Mouse (Mus musculus): ENCODE measurements at regions not wholly inside any gene's neighbourhood (a gene's known extent, or its start where the extent isn't known, plus 50 kb on each side); places are given as distances from the start of the nearest gene placed in this dataset.
A peak's percentile ranks its signal among the peaks of the same experiment; 100 is the strongest.

GRCm38 (mm10) chr11:112125249-112125933, 656.6 kb upstream of the Sox9 start:
- Histone ChIP-seq H3K4me2 (peak overlapping the region; percentile 1), H3K27ac (ENCODE audit: low read depth) (peak overlapping the region; percentile 31; the same call in 1 of the 2 replicates), H3K4me1 (ENCODE audit: insufficient read depth) (0 out of 2 replicates have a peak, but pooled peaks cover 2% of the 10 kb centered on the region), H3K36me3 (ENCODE audit: insufficient read depth) (no peaks in the 10 kb centered on the region), H3K4me3 (ENCODE audit: low read depth, low read length) (no peak overlapping the region), H3K9me3 (ENCODE audit: low read depth, low read length) (no peaks in the 10 kb centered on the region), H3K9ac (no peak overlapping the region), H3K27me3 (ENCODE audit: insufficient read depth, low read length) (no peaks in the 10 kb centered on the region)
- TF ChIP-seq CTCF (IDR thresholded peaks at IDR 0.05; ENCODE audit: low read depth), result no peak
- DNase-seq, result peak; percentile 70
- WGBS, result 34% methylated on average over 12 of the region's 12 CpGs
- ATAC-seq (ENCODE audit: insufficient read depth), result peak; percentile 80; the same call in 1 of the 2 replicates

- Histone ChIP-seq H3K4me2 (no peak overlapping the region), H3K4me3 (ENCODE audit: low read depth, low read length) (no peak overlapping the region), H3K4me1 (ENCODE audit: insufficient read depth) (0 out of 2 replicates have a peak, but pooled peaks cover 1% of the 10 kb centered on the region), H3K9me3 (ENCODE audit: low read depth, low read length) (no peaks in the 10 kb centered on the region), H3K36me3 (ENCODE audit: insufficient read depth) (no peaks in the 10 kb centered on the region), H3K27me3 (ENCODE audit: insufficient read depth, low read length) (no peaks in the 10 kb centered on the region), H3K9ac (no peak overlapping the region), H3K27ac (ENCODE audit: low read depth) (no peak overlapping the region)
- WGBS, result 65% methylated on average over 4 of the region's 4 CpGs
- no peak for TF ChIP-seq CTCF (IDR thresholded peaks at IDR 0.05; ENCODE audit: low read depth)
- DNase-seq (peak; percentile 7), ATAC-seq (ENCODE audit: insufficient read depth) (no peak)
Observed at GRCm38 (mm10) chr11:112130090-112130489, 651.9 kb upstream of the Sox9 start.

DNA sequence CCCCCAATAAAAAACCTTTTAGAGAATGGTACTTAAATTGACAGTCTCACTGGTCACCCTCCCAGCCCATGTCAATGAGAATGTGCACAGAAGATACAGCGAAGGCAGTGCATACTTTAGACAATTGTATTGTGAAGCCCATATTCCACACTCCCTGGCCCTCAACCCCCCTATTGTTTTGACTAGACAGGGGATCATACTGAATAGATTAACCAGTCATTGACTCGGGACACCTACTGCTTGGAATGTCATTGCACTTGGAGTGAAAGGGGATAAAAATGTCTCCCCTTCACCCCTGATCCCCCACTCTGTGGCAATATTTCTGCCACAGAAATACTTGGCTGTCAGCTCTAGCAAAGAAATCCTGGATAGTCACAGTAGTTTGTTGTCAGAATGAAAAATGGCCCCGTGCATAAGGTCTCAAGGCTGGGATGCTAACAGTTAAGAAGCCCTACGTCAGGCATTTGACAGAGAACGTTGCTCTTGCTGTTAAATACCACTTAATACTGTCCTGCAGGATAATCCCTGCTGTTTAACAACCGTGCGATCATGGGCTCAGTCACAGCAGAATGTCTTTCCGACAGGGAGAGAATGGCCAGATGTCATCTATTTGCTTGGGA, 644.5 kb upstream of the Sox9 start:
- Histone ChIP-seq H3K36me3 (ENCODE audit: insufficient read depth) (no peaks in the 10 kb centered on the region), H3K4me2 (no peak overlapping the region), H3K27me3 (ENCODE audit: insufficient read depth, low read length) (no peaks in the 10 kb centered on the region), H3K9ac (no peak overlapping the region), H3K4me1 (ENCODE audit: insufficient read depth) (no peaks in the 10 kb centered on the region), H3K9me3 (ENCODE audit: low read depth, low read length) (no peaks in the 10 kb centered on the region), H3K4me3 (ENCODE audit: low read depth, low read length) (no peak overlapping the region), H3K27ac (ENCODE audit: low read depth) (no peak overlapping the region)
- DNase-seq (no peak), ATAC-seq (ENCODE audit: insufficient read depth) (no peak)
- TF ChIP-seq CTCF (IDR thresholded peaks at IDR 0.05; ENCODE audit: low read depth), result no peak
- 27% methylated on average over 8 of the region's 8 CpGs for WGBS

DNA sequence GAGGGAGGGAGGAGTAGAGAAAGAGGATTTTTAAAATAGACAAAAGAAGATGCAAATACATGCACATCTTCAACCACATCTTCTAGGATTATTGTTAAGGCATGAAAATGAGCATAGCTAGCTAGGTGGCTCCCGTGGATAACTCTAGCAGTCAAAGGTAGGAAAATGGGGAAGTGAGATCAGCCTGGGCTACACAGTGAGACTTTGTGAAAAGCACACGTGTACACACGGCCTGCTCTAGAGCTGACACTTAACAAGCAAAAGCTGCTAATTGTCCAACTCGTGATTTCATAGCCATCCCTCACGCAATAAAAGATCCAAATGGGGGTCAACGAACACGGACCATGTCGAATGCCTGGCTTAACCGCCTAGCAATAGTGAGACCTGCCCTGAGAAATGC, 642.0 kb upstream of the Sox9 start:
- Histone ChIP-seq H3K9me3 (ENCODE audit: low read depth, low read length) (no peaks in the 10 kb centered on the region), H3K4me1 (ENCODE audit: insufficient read depth) (no peaks in the 10 kb centered on the region), H3K27me3 (ENCODE audit: insufficient read depth, low read length) (no peaks in the 10 kb centered on the region), H3K9ac (no peak overlapping the region), H3K4me2 (no peak overlapping the region), H3K36me3 (ENCODE audit: insufficient read depth) (no peaks in the 10 kb centered on the region), H3K27ac (ENCODE audit: low read depth) (no peak overlapping the region), H3K4me3 (ENCODE audit: low read depth, low read length) (no peak overlapping the region)
- ATAC-seq (ENCODE audit: insufficient read depth) (no peak), DNase-seq (no peak)
- no peak for TF ChIP-seq CTCF (IDR thresholded peaks at IDR 0.05; ENCODE audit: low read depth)
- 89% methylated on average over 9 of the region's 9 CpGs for WGBS

DNA sequence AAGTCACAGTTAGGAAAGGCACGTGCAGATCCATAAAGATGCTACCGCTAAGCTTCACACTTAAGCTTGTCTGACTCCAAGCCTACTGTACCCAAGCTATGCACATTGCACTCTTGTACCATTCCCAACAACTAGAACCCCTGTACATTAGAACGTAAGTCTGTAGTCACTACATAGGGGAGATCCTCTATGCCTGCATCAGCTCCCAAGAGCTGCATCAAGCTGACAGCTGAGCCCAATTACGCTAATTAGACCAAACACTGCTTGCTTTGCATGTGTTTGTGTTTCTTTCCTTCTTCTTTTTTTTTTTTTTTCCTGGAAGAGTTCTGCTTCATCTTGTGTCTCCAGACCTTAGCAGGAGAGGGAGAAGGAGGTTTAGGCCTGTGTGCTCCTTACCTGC, 641.5 kb upstream of the Sox9 start:
- H3K27ac ChIP-seq (ENCODE audit: low read depth), result no peak overlapping the region
- no peak for DNase-seq
- no peak for TF ChIP-seq CTCF (IDR thresholded peaks at IDR 0.05; ENCODE audit: low read depth)
- H3K4me3 ChIP-seq (ENCODE audit: low read depth, low read length), result no peak overlapping the region
- no peak for ATAC-seq (ENCODE audit: insufficient read depth)
- WGBS, result 84% methylated on average over 4 of the region's 4 CpGs
- no peak overlapping the region for H3K4me2 ChIP-seq
- no peaks in the 10 kb centered on the region for H3K9me3 ChIP-seq (ENCODE audit: low read depth, low read length)
- no peak overlapping the region for H3K9ac ChIP-seq
- H3K4me1 ChIP-seq (ENCODE audit: insufficient read depth), result no peaks in the 10 kb centered on the region
- no peaks in the 10 kb centered on the region for H3K36me3 ChIP-seq (ENCODE audit: insufficient read depth)
- H3K27me3 ChIP-seq (ENCODE audit: insufficient read depth, low read length), result no peaks in the 10 kb centered on the region

- DNase-seq, result no peak
- 78% methylated on average over 9 of the region's 9 CpGs for WGBS
- H3K4me2 ChIP-seq, result no peak overlapping the region
Observed at GRCm38 (mm10) chr11:112140912-112141311, 641.1 kb upstream of the Sox9 start.

DNA sequence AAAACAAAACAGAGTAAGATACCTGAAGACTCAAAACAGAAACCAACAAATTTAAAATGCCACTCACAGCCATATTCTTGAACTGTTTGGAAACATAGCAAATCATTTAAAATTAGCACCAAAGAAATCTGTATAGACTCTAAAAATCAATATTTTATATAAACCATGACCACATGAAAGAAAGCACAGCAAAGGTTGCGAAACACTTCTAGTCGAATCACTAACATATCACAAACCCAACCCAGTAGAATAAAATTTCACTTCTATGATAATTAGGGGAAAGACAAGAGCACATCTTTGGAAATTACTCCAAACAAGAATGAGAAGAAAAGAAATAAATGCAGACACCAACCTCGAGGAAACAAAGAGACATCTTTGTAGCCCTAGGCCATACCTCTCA, 630.0 kb upstream of the Sox9 start:
- DNase-seq (no peak), ATAC-seq (ENCODE audit: insufficient read depth) (no peak)
- no peaks in the 10 kb centered on the region for H3K27me3 ChIP-seq (ENCODE audit: insufficient read depth, low read length)
- H3K9me3 ChIP-seq (ENCODE audit: low read depth, low read length), result no peaks in the 10 kb centered on the region
- WGBS, result 80% methylated on average over 3 of the region's 3 CpGs
- no peak overlapping the region for H3K9ac ChIP-seq
- H3K4me2 ChIP-seq, result no peak overlapping the region
- TF ChIP-seq CTCF (IDR thresholded peaks at IDR 0.05; ENCODE audit: low read depth), result no peak
- no peaks in the 10 kb centered on the region for H3K36me3 ChIP-seq (ENCODE audit: insufficient read depth)
- H3K4me3 ChIP-seq (ENCODE audit: low read depth, low read length), result no peak overlapping the region
- 0 out of 2 replicates have a peak, but pooled peaks cover 7% of the 10 kb centered on the region for H3K4me1 ChIP-seq (ENCODE audit: insufficient read depth)
- H3K27ac ChIP-seq (ENCODE audit: low read depth), result no peak overlapping the region

More at GRCm38 (mm10) chr11:112140912-112141311, 641.1 kb upstream of the Sox9 start:
- Histone ChIP-seq H3K9me3 (ENCODE audit: low read depth, low read length) (no peaks in the 10 kb centered on the region), H3K4me3 (ENCODE audit: low read depth, low read length) (no peak overlapping the region), H3K27ac (ENCODE audit: low read depth) (no peak overlapping the region), H3K36me3 (ENCODE audit: insufficient read depth) (no peaks in the 10 kb centered on the region), H3K4me1 (ENCODE audit: insufficient read depth) (no peaks in the 10 kb centered on the region), H3K27me3 (ENCODE audit: insufficient read depth, low read length) (no peaks in the 10 kb centered on the region), H3K9ac (no peak overlapping the region)
- no peak for ATAC-seq (ENCODE audit: insufficient read depth)
- TF ChIP-seq CTCF (IDR thresholded peaks at IDR 0.05; ENCODE audit: low read depth), result no peak

Measured in lung, embryonic 14.5 days (tissue).